Mouse (Mus musculus) layer of hippocampus, postnatal 10 days (tissue): ENCODE measurements at regions not wholly inside any gene's neighbourhood (a gene's known extent, or its start where the extent isn't known, plus 50 kb on each side); places are given as distances from the start of the nearest gene placed in this dataset.

ENCODE experiments used
- DNase-seq, 2 experiments: peaks; one replicate each; pipeline ENCODE4 v3.0.0; 2021; ENCODE audit warnings: low spot score in 2 of 2

DNA sequence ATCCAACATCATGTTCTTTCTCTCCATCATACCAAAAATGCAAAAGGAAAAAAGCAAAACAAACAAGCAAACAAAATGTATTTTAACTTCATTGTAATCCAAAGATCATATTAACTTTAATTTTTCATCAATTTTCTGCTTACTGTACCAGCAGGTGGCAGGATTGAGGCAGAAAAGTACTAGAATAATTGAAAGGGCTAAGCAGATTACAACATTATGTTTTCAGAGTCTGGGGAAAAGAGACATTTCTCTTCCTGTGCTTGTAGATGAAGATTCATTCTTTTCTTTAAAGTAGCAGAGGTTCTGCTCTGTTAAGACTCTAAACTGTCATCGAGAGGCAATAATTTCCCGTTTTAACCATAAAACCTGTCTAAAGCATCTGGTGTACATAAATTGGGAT, 394.7 kb upstream of the Slitrk6 start:
- peak; percentile 45 to 54 for DNase-seq

DNA sequence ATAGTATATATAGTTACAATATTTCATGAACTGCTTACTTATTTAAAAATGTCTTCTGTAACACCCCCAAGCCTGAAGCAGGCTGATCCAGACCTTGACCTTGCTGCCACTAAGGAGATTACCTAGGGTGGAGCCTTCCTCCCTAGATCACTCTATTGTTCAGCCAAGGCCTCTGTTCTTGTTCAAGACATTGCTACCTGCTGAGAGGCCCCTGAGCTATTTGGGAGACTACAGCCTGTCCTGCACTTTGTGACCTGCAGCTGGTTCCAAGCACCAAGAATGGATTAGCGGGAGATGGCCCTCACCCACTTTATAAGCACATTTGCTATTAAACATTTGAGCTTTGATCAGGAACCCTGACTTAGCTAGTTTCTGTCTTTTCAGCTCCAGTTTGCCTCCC, 361.7 kb upstream of the Slitrk6 start:
- no peak for DNase-seq

GRCm38 (mm10) chr14:111103579-111103978, 348.6 kb upstream of the Slitrk6 start:
- no peak for DNase-seq

- DNase-seq, result no peak
Measured at GRCm38 (mm10) chr14:111100257-111100656, 345.3 kb upstream of the Slitrk6 start.

DNA sequence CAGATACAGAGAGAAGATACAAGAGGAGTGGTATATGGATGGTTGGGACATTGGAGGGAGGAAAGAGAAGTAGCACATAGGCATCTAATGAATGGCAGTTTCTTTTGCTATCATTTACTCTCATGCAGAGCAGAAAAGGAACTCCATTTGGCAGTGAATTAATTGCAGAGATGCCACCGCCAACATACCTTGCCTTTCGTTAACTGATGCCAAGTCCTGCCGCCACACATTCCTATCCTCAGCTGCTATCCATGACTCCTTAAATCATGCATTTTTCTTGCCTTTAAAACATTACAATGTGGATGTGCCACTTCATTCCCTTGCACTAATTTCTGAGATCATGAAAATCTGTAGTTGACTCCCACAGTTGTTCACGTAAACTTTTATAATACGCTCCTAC, 341.3 kb upstream of the Slitrk6 start:
- DNase-seq, result no peak

DNA sequence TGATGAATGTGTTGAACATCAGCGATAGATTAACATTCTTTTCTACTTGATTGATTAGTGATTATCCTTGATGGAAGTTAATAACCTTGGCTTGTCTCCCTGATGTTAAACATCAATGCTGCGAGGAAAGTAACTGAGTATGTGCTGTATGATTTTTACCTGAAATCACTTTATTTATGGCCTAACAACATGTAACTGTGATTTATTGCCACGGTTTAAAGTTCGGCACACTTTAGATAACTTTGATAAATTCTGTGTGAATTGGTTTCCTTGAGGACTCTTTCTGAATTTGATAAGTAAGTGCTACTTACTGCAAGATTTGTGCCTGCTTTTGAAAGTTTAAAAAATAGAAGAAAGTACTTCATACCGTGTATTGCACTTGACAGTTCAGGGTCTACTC, 319.6 kb upstream of the Slitrk6 start:
- DNase-seq, result no peak

GRCm38 (mm10) chr14:111073529-111073928, 318.6 kb upstream of the Slitrk6 start:
- peak; percentile 7 to 24 for DNase-seq
